Mouse (Mus musculus) A20 (cell line): ENCODE measurements at regions not wholly inside any gene's neighbourhood (a gene's known extent, or its start where the extent isn't known, plus 50 kb on each side); places are given as distances from the start of the nearest gene placed in this dataset.

Experiments used
- DNase-seq: peaks from one replicate; pipeline ENCODE4 v3.0.0-alpha.2; 2011; ENCODE audit warnings: low read depth, low spot score

DNA sequence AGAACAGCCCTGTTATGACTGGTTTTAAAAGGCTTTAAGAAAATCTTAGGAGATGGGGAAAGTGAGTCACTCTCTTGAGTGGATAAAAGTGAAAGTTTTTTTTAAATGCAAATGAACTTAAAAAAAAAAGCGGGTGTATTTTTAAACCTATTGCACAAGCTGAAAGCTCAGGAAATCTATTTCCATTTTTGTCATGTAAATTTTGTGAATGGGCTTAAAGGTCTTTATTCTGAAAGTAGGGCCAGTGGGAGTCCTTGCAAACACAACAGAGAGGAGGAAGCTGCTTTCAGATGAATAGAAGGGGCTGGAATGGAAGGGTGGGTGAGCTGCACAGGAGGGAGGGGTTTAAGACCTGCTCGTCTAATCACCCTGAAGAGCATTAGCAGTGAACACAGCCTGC is 62.9 kb downstream of the Fam84a start:
- DNase-seq, result no peak

DNA sequence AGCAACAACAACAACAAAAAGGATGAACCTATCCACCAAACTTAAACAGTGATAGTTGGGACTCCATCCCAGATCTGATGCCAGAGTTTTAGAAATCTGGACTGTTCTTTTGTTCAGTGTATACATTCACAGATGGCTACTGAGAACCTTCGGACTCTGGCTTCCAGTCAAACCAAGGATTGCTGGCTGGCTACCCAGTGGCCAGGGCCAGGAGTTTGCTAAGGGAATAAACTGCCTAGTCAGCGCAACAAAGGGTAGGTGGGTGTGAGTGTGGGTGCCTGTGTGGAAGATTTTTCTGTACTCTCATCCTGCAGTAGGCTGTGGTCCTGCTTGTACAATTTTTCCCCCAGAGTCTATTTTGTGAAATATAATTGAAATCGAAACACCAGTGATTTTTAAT is 69.1 kb downstream of the Fam84a start:
- no peak for DNase-seq

DNA sequence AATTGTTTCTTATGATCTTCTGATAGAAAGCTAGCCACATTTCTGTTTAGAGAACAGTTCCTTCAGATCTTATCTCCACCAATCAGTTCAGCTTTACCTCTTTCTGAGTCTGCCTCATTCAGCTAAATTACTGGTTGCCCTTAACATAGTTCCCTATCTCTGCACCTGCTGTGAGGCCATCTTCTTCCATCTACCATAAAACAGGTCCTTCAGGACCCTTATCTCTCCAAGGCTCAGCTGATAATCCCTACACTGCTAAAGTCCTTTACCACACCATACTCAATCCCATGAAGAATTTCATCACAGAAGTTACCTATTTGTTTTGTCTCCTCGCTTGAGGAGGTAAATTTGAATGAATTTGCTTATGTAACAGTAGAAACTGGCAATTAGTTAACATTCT is 72.0 kb downstream of the Fam84a start:
- no peak for DNase-seq

DNA sequence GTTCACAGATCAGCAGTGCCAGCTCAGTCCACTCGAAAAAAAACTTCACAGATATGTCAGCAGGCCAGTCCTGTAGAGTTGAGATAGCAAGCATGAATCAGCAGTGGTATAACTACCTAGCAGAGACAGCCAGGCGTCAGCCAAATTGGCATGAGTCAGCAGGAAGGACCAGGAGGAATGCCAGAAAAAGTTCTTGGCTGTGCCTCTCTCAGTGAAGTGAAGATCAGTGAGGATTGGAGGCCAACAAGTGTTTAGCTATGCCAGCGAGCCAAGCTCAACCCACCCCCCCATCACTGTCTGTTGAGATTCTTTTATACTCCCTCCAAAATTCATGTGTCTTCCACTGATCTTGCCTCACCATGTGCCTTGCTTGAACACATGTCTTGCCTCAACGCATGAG is 82.8 kb downstream of the Fam84a start:
- DNase-seq, result no peak

DNA sequence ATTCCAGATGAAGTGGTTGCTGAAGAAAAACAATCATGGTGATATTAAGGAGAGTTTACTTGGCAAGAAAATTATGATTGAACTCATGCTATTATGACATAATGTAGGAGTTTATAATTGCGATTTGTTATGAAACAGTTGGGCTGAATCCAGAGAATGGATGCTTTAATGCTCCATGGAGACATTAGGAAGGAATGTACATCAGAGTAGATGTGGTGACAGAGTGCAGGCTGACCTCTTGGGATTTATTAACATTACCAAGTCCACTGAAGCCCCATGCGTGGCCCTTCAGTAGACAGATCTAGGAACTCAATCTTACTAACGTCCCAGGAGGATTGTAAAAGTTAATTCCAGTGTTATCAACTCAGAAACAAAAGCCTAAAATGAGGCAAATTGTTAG is 86.5 kb downstream of the Fam84a start:
- DNase-seq, result no peak

DNA sequence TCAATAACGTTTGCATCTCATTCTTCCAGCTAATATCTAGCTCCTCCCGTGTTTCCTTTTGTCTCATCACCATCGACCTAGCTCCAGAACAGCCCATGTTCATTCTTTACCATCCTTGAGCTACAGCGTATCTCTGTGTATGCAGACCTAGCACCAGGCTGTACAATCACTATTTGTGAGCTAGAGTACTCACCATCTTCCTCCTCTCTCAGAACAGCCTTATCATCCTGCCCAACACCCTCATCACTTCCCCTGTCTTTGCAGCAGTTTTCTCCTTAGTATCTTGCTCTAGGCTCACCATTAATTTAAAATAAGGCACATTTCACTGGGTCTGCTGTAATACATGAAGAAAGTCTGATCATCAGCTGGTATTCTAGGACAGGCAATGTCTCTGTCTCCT is 88.6 kb downstream of the Fam84a start:
- DNase-seq, result no peak

DNA sequence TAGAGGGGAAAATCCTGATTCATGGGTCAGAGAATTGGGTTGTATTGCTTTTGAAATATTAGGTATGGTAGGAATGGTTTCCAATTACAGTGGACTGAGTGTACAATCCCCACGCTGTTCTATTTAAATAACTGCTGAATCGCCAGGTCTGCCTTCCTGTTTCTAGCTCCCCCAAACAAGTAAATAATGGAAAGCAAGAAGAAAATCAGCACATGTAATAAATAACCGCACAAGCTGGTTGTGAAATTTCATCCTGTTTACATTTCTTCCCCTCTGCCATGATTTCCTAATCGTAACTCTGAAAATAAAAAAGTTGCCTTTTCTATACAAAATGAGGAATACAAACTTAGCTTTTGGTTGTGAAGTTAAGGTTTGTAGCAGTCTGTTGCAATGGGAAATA is 95.7 kb downstream of the Fam84a start:
- no peak for DNase-seq

DNA sequence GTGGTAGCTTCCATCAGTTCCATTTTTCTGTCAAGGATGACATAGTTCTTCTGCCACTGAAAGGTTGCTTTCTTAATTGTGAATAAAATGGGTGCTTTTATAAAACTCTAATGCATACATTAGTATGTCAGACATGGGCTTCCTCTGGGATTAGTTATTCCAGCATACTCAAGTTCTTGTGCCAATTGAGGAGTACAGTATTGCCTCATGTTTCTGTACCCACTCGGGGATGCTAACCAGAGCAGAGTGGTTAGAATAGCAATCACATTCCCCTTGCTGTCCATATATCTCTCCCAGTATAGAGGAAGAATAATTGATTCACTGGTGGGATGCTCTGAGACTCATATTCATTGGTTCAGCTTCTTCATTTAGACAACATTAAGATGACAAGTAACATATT is 119.5 kb downstream of the Fam84a start:
- no peak for DNase-seq

DNA sequence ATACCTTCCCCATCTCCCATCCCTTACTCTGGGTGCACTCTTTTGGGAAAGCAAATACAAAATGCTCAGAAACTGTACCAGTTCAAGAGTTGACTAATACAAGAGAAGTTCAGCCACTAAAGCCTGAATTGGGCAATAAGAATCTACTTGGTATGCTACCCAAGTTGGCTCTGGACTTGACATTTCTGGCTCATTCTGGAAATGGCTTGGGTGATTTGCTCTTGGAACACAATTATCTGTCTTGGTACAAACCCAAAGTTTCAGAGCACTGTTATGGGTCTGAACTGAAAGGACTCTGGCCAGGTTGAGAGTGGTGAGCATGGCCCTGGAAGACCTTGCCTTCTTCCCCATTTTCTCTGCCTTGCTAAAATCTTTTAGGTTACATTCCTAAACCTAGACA is 136.6 kb downstream of the Fam84a start:
- DNase-seq, result no peak

DNA sequence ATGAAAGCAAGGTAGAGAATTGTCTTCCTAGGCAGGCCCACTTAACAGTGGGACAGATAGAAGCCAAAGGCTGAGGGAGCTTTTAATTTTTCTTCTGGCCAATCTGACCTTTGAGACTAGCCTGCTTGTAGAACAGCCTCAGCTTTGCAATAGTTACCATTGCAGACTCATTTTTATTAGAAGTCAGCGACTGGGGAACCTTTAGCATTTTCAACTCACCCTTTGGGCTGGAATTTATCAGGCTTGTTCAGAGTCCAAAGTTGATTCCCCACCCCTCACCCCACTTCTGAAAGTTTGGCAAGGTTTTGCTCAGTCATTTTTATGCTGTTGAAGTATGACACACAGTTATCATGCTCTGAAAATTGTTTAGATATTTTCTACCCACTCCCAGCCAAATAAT is 145.9 kb downstream of the Fam84a start:
- DNase-seq, result no peak

DNA sequence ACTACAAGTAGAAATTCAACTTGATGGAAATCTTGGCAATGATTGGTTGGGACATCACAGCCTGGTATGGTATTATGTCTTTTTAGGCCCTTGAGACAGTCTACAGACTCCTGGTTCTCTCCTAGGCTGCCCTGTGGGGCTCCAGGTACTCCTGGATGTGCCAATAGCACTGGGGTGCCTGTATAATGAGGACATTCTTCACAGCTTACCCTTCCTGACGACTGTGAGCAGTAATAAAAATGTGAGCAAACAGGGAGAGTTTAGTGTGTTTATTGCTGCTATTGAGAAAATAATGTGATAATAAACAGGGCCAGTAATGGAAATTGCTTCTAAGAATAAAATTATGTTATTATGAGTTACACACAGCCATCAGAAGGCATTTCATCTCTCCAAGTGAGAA is 150.2 kb downstream of the Fam84a start:
- no peak for DNase-seq

DNA sequence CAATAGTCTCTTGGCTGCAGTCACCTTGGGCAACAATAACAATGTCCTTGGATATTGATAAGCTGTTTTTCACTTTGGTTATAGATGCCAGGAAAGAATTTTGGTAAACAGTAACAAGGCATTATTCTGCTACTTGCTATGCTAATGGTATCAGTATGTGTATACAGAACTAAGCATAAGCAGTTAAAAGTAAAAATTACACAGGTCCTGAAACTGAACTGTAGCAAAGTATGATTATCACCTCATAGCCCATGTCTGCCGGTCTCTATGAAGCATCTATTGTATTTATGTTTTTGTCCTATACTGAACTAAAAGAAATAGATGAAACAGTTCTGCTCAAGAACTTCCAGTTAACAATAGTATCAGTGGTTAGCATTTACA is 167.5 kb downstream of the Fam84a start:
- DNase-seq, result no peak

DNA sequence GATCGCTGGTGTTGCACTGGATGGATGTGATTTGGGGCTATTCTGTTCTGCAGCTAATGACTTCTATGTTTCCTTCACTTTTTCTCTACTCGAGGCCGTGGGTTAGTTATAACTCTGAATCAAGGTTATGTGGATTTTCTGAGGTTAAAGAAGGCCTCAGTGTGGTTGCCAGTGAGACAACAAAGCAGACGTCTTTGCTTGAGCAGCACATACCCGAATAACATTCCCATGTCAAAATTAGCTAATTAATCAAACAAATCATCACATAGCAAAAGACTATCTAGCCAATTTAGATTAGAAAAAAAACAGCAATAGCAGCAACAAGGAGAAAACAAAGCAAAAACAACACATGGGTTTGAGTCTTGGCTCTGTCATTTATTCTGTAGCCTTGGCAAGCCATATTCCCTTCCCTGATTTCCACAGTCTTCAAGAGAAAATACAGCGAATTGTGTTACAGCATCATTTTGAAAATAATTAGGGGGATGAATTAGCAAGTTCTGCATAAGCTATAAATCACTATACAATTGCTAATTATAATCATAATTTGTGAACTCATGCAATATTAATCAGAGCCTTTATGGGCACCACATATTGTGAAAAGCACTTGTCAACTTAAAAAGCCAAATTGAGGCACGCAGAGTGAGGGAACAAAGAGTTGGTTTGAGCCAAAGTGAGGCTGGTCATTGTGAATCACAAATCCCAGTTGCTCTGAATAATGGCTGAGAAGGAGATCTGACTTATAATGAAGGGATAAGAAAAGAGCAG is 168.0 kb downstream of the Fam84a start:
- no peak for DNase-seq

DNA sequence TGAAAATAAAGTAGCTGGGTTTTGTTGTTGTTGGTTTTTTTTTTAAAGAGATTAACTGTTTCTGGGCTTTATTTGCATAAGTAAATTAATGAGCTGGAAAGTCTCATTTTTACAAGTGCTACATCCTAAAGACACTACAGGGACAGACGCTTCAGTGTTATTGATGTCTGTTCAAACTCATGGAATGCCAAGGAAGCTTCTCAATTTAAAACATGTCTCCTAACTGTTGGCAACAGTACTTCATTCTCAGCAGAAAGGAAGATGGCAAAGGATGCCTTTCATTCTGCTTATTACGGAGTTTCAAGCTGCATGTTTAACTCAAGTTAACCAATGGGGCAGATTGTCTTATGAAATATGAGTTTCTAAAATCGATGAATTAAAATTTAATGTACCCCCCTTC is 187.3 kb downstream of the Fam84a start:
- no peak for DNase-seq

DNA sequence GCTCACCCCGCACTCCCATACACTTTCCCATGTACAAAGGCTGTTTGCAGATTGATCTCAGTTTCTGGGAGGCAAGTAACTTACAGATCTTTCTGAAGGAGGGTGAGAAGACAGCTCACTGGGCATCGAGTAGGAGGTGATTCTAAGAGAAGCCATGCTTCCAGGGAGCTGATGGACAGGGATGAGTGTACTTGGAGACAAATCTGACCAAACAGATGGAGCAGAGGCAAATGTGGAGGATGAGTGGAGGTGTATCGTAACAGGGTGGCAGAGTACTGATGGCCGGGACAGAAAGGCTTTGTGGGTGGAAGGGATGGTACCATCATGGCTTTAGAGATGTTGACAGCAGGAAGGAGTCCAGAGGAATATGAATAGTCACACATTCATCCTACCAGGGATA is 212.4 kb downstream of the Fam84a start:
- no peak for DNase-seq

DNA sequence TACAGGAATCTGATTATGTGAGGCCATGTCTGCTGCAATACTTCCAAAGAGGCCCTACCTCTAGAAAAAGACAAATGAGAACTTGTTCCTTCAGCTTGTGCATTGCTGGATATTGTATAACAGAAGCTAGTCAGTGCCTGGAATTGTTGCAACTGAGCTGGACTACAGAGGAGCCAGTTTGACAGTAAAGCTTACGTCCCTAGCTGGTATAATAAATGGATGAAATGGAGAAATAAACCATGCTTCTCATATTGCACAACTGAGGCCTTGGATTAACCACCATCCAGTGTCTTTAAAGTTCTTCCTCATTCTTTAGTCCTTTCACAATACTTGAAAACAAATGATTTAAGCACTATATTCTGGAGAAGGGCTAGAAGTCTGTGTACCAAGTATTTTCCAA is 230.8 kb downstream of the Fam84a start:
- DNase-seq, result no peak

DNA sequence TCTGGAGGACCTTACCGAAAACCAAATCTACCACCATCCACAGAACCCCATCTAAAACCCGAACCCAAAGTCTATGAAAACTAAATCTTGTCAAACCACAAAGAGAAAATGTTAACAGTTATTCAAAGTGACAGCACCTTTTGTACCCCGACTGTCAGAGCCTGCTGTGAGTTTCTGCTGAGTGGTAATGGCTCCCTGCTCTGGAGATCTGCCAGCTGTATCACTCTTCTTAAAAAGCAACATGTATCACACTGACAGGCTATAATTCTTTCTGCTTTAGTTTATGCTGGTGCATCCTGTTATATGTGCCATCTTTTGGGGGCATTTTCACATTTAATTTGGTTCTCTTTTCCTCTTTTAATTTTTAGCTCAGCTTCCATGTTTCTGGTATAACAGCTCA is 268.5 kb downstream of the Fam84a start:
- no peak for DNase-seq

DNA sequence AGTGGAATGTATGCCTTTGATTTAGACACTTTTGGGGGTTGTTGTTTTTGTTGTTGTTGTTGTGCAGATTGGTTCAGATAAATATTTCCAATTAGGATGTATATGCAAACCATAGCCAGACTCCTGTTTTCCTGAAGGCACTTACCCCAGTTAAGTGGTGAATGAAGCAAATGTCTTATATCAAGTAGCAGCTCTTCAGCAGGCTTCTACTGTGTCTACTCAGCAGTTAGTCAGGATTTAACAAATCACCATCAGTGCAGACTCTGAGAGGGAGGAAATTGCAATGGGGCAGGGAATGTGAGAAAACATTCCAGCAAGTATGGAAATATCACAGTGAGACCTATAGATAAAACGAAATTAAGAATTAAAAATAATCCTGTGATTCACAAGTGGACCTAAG is 282.7 kb downstream of the Fam84a start:
- DNase-seq, result no peak

DNA sequence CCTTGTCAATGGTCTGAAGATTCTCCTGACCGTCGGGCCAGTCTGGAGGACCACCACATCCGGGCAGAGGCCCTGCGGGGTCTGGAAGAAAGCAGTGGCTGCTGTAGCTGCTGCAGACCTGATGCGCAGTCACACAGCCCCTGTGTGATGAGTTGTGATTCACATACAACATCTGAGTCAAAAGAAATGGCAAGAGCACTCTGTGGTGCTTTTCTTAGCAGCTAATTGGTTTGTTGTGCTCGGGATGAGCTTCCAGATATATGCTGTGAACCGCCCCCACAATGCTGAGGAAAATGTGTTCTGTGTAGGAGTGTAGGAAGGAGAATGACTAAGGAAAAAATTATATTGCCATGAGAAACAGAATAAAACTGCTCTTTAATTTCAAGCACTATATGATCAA is 290.6 kb downstream of the Fam84a start:
- no peak for DNase-seq

DNA sequence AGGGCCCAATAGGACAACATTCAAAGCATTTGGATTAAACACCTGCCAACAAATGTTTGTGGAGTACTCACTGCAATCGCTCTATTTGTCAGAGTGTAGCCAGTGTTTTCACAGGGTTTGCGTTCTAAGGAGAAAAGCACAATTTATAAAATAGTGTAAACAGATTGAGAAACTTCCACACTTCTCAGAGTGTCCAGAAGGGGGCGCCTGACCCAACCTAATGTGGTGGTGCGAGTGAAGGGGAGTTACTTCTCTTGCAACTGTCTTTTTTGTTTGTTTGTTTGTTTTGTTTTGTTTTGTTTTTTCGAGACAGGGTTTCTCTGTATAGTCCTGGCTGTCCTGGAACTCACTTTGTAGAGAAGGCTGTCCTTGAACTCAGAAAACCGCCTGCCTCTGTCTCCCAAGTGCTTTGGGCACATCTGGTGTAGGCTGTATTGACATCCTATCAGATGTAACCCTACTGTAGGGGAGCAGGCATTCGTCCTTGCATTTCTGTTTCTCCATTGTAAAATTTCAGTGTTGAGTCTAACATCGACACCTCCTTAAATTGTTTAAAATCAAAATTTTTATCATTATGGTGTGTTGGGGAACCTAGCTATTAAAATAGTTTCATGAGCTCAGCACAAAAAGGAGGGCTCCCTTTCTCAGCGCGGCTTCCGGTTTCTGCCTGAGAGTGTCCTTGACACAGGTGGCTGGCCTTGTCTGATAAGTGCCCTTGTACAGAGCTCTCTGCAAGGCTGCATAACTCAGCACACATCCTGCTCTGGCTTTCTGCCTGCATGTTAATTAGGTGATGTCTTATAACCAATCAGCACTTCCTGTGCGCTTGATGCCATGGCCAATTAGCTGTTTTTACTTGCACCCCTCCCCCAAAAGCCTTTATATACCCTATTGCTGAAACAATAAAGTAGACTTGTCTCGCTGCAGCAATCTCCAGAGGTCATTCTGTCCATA is 307.0 kb downstream of the Fam84a start:
- peak; percentile 4 for DNase-seq

DNA sequence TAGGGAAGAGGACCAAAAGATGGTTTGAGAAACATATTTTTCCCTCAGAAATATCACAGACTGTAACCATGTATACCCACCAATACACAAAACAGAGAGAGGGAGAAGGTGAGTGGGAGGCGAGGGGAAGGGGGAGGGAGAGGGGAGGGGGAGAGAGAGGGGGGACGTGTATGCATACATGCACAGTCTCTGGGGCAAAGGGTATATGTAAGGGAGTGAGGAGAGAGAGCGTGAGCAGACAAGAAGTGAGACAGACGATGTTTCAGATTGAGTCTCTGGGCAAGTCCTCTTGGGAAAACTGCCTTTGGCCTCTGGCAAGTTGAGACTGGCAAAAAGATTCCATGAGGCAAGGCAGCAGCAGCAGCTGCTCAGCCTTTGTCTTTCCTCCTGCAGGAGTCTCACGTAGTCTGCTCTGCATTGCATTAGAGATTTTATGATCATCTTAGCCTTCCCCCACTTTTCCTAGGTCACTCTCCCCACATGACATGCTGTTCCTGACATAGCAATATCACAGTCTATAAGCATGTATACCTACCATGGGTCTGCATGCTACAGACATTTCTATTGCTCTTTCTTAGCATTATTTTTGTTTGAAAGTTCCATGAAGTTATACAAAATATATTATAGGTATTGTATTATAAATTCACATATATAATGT is 308.3 kb downstream of the Fam84a start:
- no peak for DNase-seq

DNA sequence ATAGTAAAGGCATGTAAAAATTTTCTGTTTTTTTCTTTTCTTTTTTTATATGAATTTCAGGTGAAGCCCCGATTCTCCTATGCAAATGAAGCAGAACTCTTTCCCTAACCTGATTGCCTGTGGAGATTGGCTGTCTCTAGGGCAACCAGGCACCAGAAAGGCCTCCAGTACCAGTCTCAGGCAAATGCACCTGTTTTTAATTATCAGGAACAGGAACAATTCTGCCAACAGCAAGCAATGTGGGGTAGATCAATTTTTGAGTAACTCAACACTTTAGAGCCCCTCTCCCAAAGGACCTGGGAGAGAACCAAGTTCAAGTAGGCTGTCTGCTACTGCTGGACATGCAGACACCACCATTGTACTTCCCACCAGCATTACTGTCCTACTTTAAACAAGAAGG is 310.6 kb downstream of the Fam84a start:
- DNase-seq, result no peak

DNA sequence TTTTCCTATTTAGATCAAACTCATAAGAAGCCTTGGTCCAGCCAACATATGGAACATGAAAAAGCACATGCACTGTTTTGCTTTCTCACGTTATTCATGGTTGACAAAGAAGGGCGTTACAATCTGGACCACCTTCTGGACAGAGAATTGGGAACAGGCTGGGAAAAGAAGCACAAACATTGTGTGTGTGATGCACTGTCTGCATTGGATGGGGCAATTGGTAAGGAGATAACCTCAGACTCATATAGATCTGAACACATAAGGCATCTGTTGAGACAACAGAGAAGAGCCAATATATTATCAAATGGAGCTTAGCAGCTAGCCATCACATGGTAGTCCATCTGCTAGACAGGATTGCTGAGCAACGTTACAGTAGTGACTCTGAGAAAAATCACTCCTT is 317.1 kb downstream of the Fam84a start:
- DNase-seq, result no peak
